Mouse (Mus musculus) heart, embryonic 11.5 days (tissue): ENCODE results near the gene Fam186a. TPM values are rescaled to one million over a fixed set of nuclear protein-coding genes. Genes with fewer than 3 reads are reported as not detected.

Source experiments
- ATAC-seq: fragments of 200-750 bp; cut with Nextera tagmentation; replicated peaks from 2 replicates; pipeline ENCODE4 v1.8.0; 2017; ENCODE audit warnings: moderate library complexity; ENCODE audit not compliant: insufficient number of reproducible peaks, low FRiP score, low TSS enrichment
- H3K27ac ChIP-seq: fragments of 300-500 bp; sonication (generic); 2 replicates; pipeline ENCODE4 v1.5.1; 2014; ENCODE audit warnings: mild to moderate bottlenecking, low read depth, low read length
- H3K27me3 ChIP-seq: fragments of 300-500 bp; sonication (generic); 2 replicates; pipeline ENCODE4 v1.6.1; 2014; ENCODE audit warnings: mild to moderate bottlenecking, low read length, mixed read lengths; ENCODE audit not compliant: control insufficient read depth, insufficient read depth
- H3K36me3 ChIP-seq: fragments of 300-500 bp; sonication (generic); 2 replicates; pipeline ENCODE4 v1.6.1; 2014; ENCODE audit warnings: mild to moderate bottlenecking, low read length, moderate library complexity, mixed read lengths; ENCODE audit not compliant: control insufficient read depth, insufficient read depth
- H3K4me1 ChIP-seq: fragments of 300-500 bp; sonication (generic); 2 replicates; pipeline ENCODE4 v1.6.1; 2014; ENCODE audit warnings: low read length; ENCODE audit not compliant: control insufficient read depth, insufficient read depth
- H3K4me2 ChIP-seq: fragments of 300-500 bp; sonication (generic); 2 replicates; pipeline ENCODE4 v1.6.1; 2014; ENCODE audit warnings: mild to moderate bottlenecking, moderate library complexity
- H3K4me3 ChIP-seq: fragments of 300-500 bp; sonication (generic); 2 replicates; pipeline ENCODE4 v1.5.1; 2014; ENCODE audit warnings: low read depth, low read length
- H3K9ac ChIP-seq: fragments of 300-500 bp; sonication (generic); 2 replicates; pipeline ENCODE4 v1.6.1; 2014; ENCODE audit warnings: mild to moderate bottlenecking, low read depth, low read length, moderate library complexity
- H3K9me3 ChIP-seq: fragments of 300-500 bp; sonication (generic); replicated peaks from 2 replicates; pipeline ENCODE4 v1.6.1; 2016; ENCODE audit warnings: low read length; ENCODE audit not compliant: control insufficient read depth
- WGBS: fragments of 180-500 bp; shearing (Covaris S2); extraction: QIAGEN DNeasy Blood & Tissue Kit; methylation state at CpG from one replicate; pipeline ENCODE4 v1.1.7; 2014; ENCODE audit not compliant: insufficient replicate concordance; 5-methylcytosine and 5-hydroxymethylcytosine counted together
- polyA plus RNA-seq: library from polyadenylated mRNA; unstranded; fragments of >200 nt; fragmentation: Nextera tagmentation; extraction: Ambion mirVana; gene quantifications from 2 replicates; pipeline ENCODE4 v1.2.1, GENCODE M21; 2014

Gene Fam186a
- polyA plus RNA-seq, 1 experiment from 2014 or later = 0.01 TPM

- WGBS = 77% methylated on average over 3 of the region's 3 CpGs
- no peak for ATAC-seq
Measured at GRCm38 (mm10) chr15:99872543-99872942, 94.3 kb downstream of the Fam186a start.

More at GRCm38 (mm10) chr15:99872543-99872942, 94.3 kb downstream of the Fam186a start:
- Histone ChIP-seq H3K4me2 (no peak overlapping the region), H3K27me3 (no peaks in the 10 kb centered on the region), H3K4me1 (peaks cover 4% of the 10 kb centered on the region), H3K27ac (no peak overlapping the region), H3K36me3 (no peaks in the 10 kb centered on the region), H3K9ac (no peak overlapping the region), H3K9me3 (no peaks in the 10 kb centered on the region), H3K4me3 (no peak overlapping the region)

Other genes starting within 250 kb of the Fam186a start
- 0.62 and 0.63 TPM in 2 replicates for gene Gpd1, start 249.5 kb downstream of the Fam186a start, polyA plus RNA-seq
- gene Cox14, start 241.4 kb downstream of the Fam186a start, polyA plus RNA-seq = 176 and 187 TPM in 2 replicates
- 52.7 and 56.1 TPM in 2 replicates for gene Cers5, start 194.2 kb downstream of the Fam186a start, polyA plus RNA-seq
- gene Lima1, start 91.6 kb downstream of the Fam186a start, polyA plus RNA-seq = 24.1 and 27.8 TPM in 2 replicates
- 35.8 TPM in 2 replicates for gene Larp4, start 3.0 kb upstream of the Fam186a start, polyA plus RNA-seq
- 16.6 and 17.6 TPM in 2 replicates for gene Dip2b, start 71.6 kb upstream of the Fam186a start, polyA plus RNA-seq